Mouse (Mus musculus) ES-Bruce4 (cell line): Measurements from ENCODE around the gene Mosmo.

Experiments
- CTCF ChIP-seq: IDR thresholded peaks from one replicate; pipeline ENCODE4 v1.8.1; 2011; ENCODE audit warnings: low read depth, low read length
- EP300 ChIP-seq: IDR thresholded peaks from 2 replicates; pipeline ENCODE4 v1.6.1; 2011; ENCODE audit warnings: low read depth, low read length; ENCODE audit not compliant: insufficient read depth
- POLR2A ChIP-seq: IDR thresholded peaks from one replicate; pipeline ENCODE4 v1.8.1; 2011; ENCODE audit warnings: low read length; ENCODE audit not compliant: insufficient read depth

DNA sequence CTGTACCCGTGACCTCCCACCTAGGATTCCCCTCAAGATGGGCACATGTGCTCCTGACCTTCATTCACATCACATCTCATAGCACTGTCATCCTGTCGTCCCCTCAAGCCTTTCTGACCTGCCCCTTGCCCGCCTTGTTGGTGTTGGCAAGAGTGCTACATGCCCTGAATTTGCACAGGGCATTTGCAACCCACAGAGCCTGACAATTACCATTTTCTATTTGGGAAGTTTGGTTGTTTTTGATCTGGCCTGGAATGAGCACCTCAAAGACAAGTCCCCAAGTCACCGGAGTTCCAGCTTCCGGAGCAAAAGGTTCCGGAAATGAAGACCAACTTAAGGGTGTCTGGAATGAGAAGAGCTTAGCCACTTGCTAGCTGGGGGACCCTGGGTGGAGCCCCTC is 61.6 kb downstream of the Mosmo start, which contains the start of gene Vwa3a:
- TF ChIP-seq CTCF (no peak), POLR2A (no peak), EP300 (no peak)
